Mouse (Mus musculus) erythroblast, embryonic 14.5 days (primary cell): ENCODE data around the gene Ccdc180. TPM values are rescaled to one million over a fixed set of nuclear protein-coding genes. Genes with fewer than 3 reads are reported as not detected.

ENCODE experiments used
- H3K27me3 ChIP-seq: 2 replicates; pipeline ENCODE4 v1.6.1; 2012; ENCODE audit warnings: inconsistent platforms; ENCODE audit not compliant: control insufficient read depth
- H3K36me3 ChIP-seq: 2 replicates; pipeline ENCODE4 v1.6.1; 2012; ENCODE audit warnings: mild to moderate bottlenecking, inconsistent platforms; ENCODE audit not compliant: control insufficient read depth
- H3K4me1 ChIP-seq: 2 replicates; pipeline ENCODE4 v1.6.1; 2012; ENCODE audit warnings: inconsistent platforms; ENCODE audit not compliant: control insufficient read depth
- H3K4me3 ChIP-seq: replicated peaks from 2 replicates; pipeline ENCODE3; 2012; ENCODE audit warnings: moderate library complexity, mild to moderate bottlenecking, inconsistent platforms
- H3K9me3 ChIP-seq: 2 replicates; pipeline ENCODE4 v1.6.1; 2012; ENCODE audit warnings: low read length, inconsistent platforms, mixed read lengths; ENCODE audit not compliant: control insufficient read depth
- GATA1 ChIP-seq: IDR thresholded peaks from 2 replicates; pipeline ENCODE4 v1.6.1; 2012; ENCODE audit warnings: low read length, inconsistent platforms, mixed read lengths
- TAL1 ChIP-seq: IDR thresholded peaks from 3 replicates; pipeline ENCODE4 v1.6.1; 2012; ENCODE audit warnings: low read length, inconsistent platforms, mixed read lengths
- polyA plus RNA-seq: library from polyadenylated mRNA; stranded (reverse); fragments of >175 nt; gene quantifications from 2 replicates; pipeline ENCODE4 v1.2.3, GENCODE M21; 2012

The Ccdc180 gene
- polyA plus RNA-seq, 1 experiment = not detected

GRCm38 (mm10) chr4:45972951-45973350, 82.8 kb downstream of the Ccdc180 start:
- Histone ChIP-seq H3K4me3 (peak overlapping the region; percentile 81), H3K27me3 (peaks cover 69% of the 10 kb centered on the region), H3K4me1 (peaks cover 14% of the 10 kb centered on the region), H3K36me3 (no peaks in the 10 kb centered on the region), H3K9me3 (no peaks in the 10 kb centered on the region)
- TF ChIP-seq TAL1 (no peak), GATA1 (no peak)

- TF ChIP-seq GATA1 (no peak), TAL1 (no peak)
- Histone ChIP-seq H3K4me1 (peaks cover 10% of the 10 kb centered on the region), H3K9me3 (no peaks in the 10 kb centered on the region), H3K4me3 (no peak overlapping the region), H3K27me3 (peaks cover 51% of the 10 kb centered on the region), H3K36me3 (no peaks in the 10 kb centered on the region)
Measured at GRCm38 (mm10) chr4:45976931-45977667, 87.0 kb downstream of the Ccdc180 start.

GRCm38 (mm10) chr4:45979916-45980315, 89.8 kb downstream of the Ccdc180 start:
- TF ChIP-seq GATA1 (no peak), TAL1 (no peak)
- H3K4me3 ChIP-seq = no peak overlapping the region
- peaks cover 22% of the 10 kb centered on the region for H3K27me3 ChIP-seq
- no peaks in the 10 kb centered on the region for H3K4me1 ChIP-seq
- H3K36me3 ChIP-seq = no peaks in the 10 kb centered on the region
- H3K9me3 ChIP-seq = no peaks in the 10 kb centered on the region

- Histone ChIP-seq H3K36me3 (no peaks in the 10 kb centered on the region), H3K4me3 (no peak overlapping the region), H3K4me1 (no peaks in the 10 kb centered on the region), H3K27me3 (peaks cover 12% of the 10 kb centered on the region), H3K9me3 (no peaks in the 10 kb centered on the region)
- TF ChIP-seq GATA1 = no peak
- no peak for TF ChIP-seq TAL1
Measured at GRCm38 (mm10) chr4:45981054-45981453, 91.0 kb downstream of the Ccdc180 start.

GRCm38 (mm10) chr4:45990427-45991135, 100.5 kb downstream of the Ccdc180 start:
- no peak for TF ChIP-seq GATA1
- no peak for TF ChIP-seq TAL1
- Histone ChIP-seq H3K36me3 (no peaks in the 10 kb centered on the region; the same call in 1 of the 2 replicates), H3K4me1 (no peaks in the 10 kb centered on the region), H3K9me3 (no peaks in the 10 kb centered on the region), H3K4me3 (no peak overlapping the region), H3K27me3 (no peaks in the 10 kb centered on the region)

GRCm38 (mm10) chr4:45998536-45998935, 108.4 kb downstream of the Ccdc180 start:
- Histone ChIP-seq H3K4me1 (no peaks in the 10 kb centered on the region), H3K27me3 (peaks cover 6% of the 10 kb centered on the region), H3K9me3 (no peaks in the 10 kb centered on the region), H3K36me3 (no peaks in the 10 kb centered on the region), H3K4me3 (no peak overlapping the region)
- TF ChIP-seq TAL1 = no peak
- TF ChIP-seq GATA1 = no peak

Other genes starting within 250 kb of the Ccdc180 start
- 0.10 and 0.14 TPM in 2 replicates for gene Aldh1b1, start 91.3 kb upstream of the Ccdc180 start, polyA plus RNA-seq
- gene Igfbpl1, start 63.4 kb upstream of the Ccdc180 start, polyA plus RNA-seq = not detected in 2 replicates
- not detected in 2 replicates for gene Stra6l, start 41.6 kb upstream of the Ccdc180 start, polyA plus RNA-seq
- 0.02 TPM in 1 of 2 replicates, not detected in the other for gene Tdrd7, start 75.0 kb downstream of the Ccdc180 start, polyA plus RNA-seq
- 22.7 and 25.0 TPM in 2 replicates for gene Tmod1, start 148.6 kb downstream of the Ccdc180 start, polyA plus RNA-seq
- 1.2 and 1.6 TPM in 2 replicates for gene Ncbp1, start 248.3 kb downstream of the Ccdc180 start, polyA plus RNA-seq
- gene Tstd2, start 248.4 kb downstream of the Ccdc180 start, polyA plus RNA-seq = 0.17 and 0.46 TPM in 2 replicates